Mouse (Mus musculus) kidney, adult 2 months (tissue): ENCODE measurements around the gene Cfap161.

ENCODE experiments used
- CTCF ChIP-seq: fragments of 200-500 bp; conservative IDR thresholded peaks from 2 replicates; pipeline ENCODE4 v1.5.1; 2011; ENCODE audit warnings: low read depth, mild to moderate bottlenecking, control low read depth, low read length, moderate library complexity, mixed read lengths; ENCODE audit not compliant: insufficient read depth, insufficient read length
- POLR2A ChIP-seq: fragments of 200-500 bp; IDR thresholded peaks from one replicate; pipeline ENCODE4 v1.6.1; 2011; ENCODE audit warnings: low read depth, low read length, control low read depth

GRCm38 (mm10) chr7:83800071-83800470 lies 5.4 kb upstream of the Cfap161 start:
- TF ChIP-seq CTCF (no peak), POLR2A (no peak)
